Mouse (Mus musculus) brain, embryonic 14.5 days (tissue): ENCODE results near the gene Diexf.

Source experiments
- CTCF ChIP-seq: fragments of 200-500 bp; IDR thresholded peaks from 2 replicates; pipeline ENCODE4 v1.5.1; 2012; ENCODE audit warnings: inconsistent platforms, mild to moderate bottlenecking, moderate library complexity, borderline replicate concordance; ENCODE audit not compliant: insufficient read depth, insufficient read length; ENCODE audit errors: extremely low read depth
- POLR2A ChIP-seq: fragments of 200-500 bp; IDR thresholded peaks from 2 replicates; pipeline ENCODE4 v1.6.1; 2012; ENCODE audit warnings: mild to moderate bottlenecking, inconsistent platforms, borderline replicate concordance; ENCODE audit not compliant: poor library complexity, insufficient read depth, insufficient read length, severe bottlenecking; ENCODE audit errors: extremely low read depth

DNA sequence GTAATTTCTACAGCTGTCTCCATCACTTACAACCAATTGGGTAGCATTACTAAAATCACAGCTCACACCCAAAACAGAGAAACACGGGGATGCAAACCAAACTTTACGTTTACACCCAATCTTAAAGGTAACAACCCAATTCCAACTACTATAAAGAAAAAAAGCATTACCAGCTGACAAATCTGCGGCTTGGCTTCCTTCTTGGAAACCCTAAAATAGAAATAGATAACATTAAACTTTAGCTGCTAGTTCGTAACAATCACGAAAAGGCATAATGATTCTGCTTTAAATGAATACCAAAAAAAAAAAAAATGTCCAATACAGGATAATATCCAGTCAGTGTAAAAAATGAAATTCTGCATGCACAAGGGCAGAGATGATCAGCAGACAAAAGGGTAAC is 751 bp downstream of the Diexf start:
- TF ChIP-seq CTCF (no peak), POLR2A (no peak)
